Mouse (Mus musculus): ENCODE measurements around the gene Agbl3. TPM values are rescaled to one million over a fixed set of nuclear protein-coding genes. Genes with fewer than 3 reads are reported as not detected.

Gene Agbl3
- polyA plus RNA-seq, 1 experiment from 2014 or later: 3.0 TPM

DNA sequence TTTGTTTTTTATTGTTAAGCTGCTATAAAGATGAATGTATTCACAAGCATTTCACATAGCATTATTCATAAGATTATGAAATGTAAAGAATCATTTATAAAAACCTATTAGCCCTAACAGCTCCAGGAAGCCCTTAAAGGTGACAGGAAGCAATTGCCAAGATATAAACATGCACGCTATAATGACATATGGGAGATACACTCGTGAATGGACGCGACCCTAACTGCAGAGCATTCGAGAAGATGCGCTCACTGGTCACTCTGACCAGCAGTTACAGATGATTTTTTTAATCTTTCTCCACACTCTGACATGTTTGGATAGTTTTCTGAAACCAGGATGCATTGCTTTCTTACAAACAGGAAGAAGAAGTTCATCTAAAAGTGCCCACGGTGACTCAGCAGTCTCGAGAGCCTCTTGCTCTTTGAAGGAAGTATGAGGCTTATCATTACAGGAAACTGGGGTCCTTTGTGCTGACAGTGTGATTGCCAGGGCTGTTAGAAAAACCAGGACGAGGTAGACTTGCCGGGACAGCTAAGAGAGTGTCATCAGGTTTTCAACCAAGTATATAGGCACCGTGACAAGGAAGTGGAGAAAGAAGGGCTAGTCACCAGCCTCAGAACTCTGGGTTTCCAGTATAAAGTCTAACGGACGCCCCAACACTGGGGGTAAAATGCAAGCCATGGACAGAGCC, 89.1 kb downstream of the Agbl3 start:
- 86% methylated on average over 13 of the region's 13 CpGs for WGBS
- H3K9me3 ChIP-seq: no peaks in the 10 kb centered on the region
- peak overlapping the region; percentile 69 for H3K27ac ChIP-seq
- H3K36me3 ChIP-seq (replicated peaks): peaks cover 17% of the 10 kb centered on the region
- H3K4me1 ChIP-seq: peaks cover 23% of the 10 kb centered on the region
- no peaks in the 10 kb centered on the region for H3K27me3 ChIP-seq (ENCODE audit: poor library complexity, severe bottlenecking)
- no peak overlapping the region for H3K4me3 ChIP-seq
- DNase-seq (ENCODE audit: extremely low spot score, low spot score): no peak

DNA sequence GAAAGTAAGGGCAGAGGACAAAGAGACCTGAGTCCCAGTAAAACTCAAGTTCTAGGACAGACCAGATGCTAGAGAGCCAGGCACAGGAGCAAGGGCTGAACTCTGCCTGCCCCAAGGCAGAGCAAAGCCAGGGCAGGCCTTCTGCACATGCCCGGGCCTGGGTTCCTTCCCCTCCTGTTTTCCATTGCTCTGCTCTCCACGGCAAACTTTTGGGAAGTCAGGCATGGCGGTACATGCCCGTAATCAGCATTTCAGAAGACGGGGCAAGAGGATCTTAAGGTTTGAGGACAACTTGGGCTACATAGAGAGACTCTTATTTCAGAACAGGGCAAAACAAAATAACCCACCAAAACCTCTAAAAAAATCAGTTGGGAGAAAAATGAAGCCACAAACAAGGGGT, 89.9 kb downstream of the Agbl3 start:
- Histone ChIP-seq H3K36me3 (replicated peaks) (peaks cover 24% of the 10 kb centered on the region), H3K27me3 (ENCODE audit: poor library complexity, severe bottlenecking) (no peaks in the 10 kb centered on the region), H3K27ac (peak overlapping the region; percentile 69), H3K9me3 (no peaks in the 10 kb centered on the region), H3K4me1 (peaks cover 27% of the 10 kb centered on the region), H3K4me3 (no peak overlapping the region)
- WGBS: 85% methylated on average over 5 of the region's 5 CpGs
- no peak for DNase-seq (ENCODE audit: extremely low spot score, low spot score)

GRCm38 (mm10) chr6:34870724-34871123, 90.5 kb downstream of the Agbl3 start:
- WGBS: 86% methylated on average over 5 of the region's 5 CpGs
- Histone ChIP-seq H3K4me1 (peaks cover 28% of the 10 kb centered on the region), H3K27ac (no peak overlapping the region), H3K36me3 (replicated peaks) (peaks cover 30% of the 10 kb centered on the region), H3K9me3 (no peaks in the 10 kb centered on the region), H3K27me3 (ENCODE audit: poor library complexity, severe bottlenecking) (no peaks in the 10 kb centered on the region), H3K4me3 (no peak overlapping the region)
- DNase-seq (ENCODE audit: extremely low spot score, low spot score): no peak

GRCm38 (mm10) chr6:34871929-34872328, 91.7 kb downstream of the Agbl3 start:
- Histone ChIP-seq H3K36me3 (replicated peaks) (peaks cover 38% of the 10 kb centered on the region), H3K9me3 (no peaks in the 10 kb centered on the region), H3K27me3 (ENCODE audit: poor library complexity, severe bottlenecking) (no peaks in the 10 kb centered on the region), H3K4me3 (no peak overlapping the region), H3K4me1 (peaks cover 32% of the 10 kb centered on the region), H3K27ac (no peak overlapping the region)
- 96% methylated on average over 7 of the region's 7 CpGs for WGBS
- no peak for DNase-seq (ENCODE audit: extremely low spot score, low spot score)

DNA sequence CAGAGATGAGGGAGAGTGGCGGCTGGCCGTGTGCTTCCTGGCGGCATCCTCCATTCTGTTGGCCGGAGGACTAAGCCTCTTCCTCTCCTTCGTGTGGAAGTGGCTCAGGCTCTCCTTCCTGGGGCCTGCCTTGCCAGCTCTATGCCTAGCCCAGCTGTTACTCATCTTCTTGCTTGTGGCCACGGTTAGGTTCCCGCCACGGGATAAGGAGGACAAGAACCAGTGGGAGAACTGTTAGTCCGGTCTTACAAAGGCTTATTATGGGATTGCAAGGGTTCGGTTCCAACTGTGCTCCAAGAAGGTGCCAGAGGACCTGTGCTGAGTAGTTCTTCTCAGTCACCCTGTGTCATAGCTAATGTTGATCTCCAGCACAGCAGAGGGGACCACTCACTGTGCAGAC, 92.6 kb downstream of the Agbl3 start:
- Histone ChIP-seq H3K27ac (peak overlapping the region; percentile 31; the same call in 1 of the 2 replicates), H3K4me1 (peaks cover 33% of the 10 kb centered on the region), H3K27me3 (ENCODE audit: poor library complexity, severe bottlenecking) (no peaks in the 10 kb centered on the region), H3K36me3 (replicated peaks) (peaks cover 38% of the 10 kb centered on the region), H3K9me3 (no peaks in the 10 kb centered on the region), H3K4me3 (no peak overlapping the region)
- DNase-seq (ENCODE audit: extremely low spot score, low spot score): peak; percentile 8
- 91% methylated on average over 10 of the region's 10 CpGs for WGBS

DNA sequence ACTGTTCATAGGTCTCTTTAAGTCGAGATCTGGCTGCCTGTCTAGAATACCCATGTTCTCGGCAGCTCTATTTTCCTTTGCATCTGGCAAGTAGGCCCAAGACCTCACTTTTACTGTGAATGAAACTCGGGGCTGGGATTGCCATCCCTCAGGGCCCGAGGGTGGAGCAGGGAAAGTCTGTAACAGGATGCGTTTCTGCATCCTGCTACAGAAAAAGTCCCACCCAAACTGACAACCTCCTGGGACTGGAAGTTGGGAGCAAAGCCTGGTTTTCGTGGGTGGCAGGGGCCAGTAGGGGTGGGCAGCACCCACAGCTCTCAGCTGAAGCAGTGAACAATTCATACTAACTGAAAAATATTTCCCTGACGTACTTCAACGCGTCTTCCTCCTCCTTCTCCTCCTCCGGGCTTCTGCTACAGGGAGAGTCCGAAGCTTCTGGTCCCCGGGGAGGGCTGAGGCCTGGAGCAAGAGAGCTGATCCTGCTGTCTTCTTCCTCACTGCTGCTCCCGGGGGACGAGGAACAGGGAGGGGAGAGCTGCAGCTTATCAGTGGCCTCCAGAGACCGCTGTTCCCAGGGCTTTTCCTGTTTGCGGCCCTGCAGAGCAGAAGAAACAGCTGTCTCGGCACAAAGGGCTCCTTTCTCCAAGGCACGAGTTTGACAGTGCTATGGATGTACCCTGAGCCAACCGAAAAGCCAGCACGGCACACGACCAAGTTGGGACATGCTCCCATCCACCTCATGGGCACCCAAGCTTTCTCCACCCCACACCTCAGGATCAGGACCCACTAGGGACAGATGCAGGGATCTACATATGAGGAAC, 94.1 kb downstream of the Agbl3 start:
- H3K36me3 ChIP-seq (replicated peaks): peaks cover 42% of the 10 kb centered on the region
- peak overlapping the region; percentile 65 for H3K27ac ChIP-seq
- no peaks in the 10 kb centered on the region for H3K27me3 ChIP-seq (ENCODE audit: poor library complexity, severe bottlenecking)
- H3K9me3 ChIP-seq: no peaks in the 10 kb centered on the region
- peaks cover 42% of the 10 kb centered on the region for H3K4me1 ChIP-seq
- no peak overlapping the region for H3K4me3 ChIP-seq
- DNase-seq (ENCODE audit: extremely low spot score, low spot score): no peak
- 74% methylated on average over 21 of the region's 21 CpGs for WGBS

DNA sequence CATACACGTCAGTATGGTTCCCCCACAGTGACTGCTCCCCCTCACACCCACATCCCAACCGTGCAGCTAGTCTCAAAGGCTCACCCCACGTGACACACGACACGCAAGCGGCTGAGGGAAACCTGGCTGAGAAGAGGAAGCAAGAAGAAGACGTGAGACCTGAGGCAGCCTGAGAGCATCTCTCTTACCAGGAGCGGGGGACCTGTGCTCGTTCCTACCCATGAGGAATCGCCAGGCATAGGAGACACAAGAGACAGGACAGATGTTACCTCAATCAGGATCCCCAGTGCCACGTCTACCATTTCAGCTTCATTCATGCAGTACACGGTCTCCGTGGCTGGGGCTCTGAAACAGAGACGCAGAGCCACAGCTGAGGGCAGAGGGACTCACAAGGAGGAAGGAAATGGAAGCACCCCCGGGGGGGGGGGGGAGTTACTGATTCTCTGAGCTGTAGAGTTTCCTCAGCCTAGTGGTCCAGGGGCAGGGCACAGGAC, 95.1 kb downstream of the Agbl3 start:
- peaks cover 51% of the 10 kb centered on the region for H3K36me3 ChIP-seq (replicated peaks)
- DNase-seq (ENCODE audit: extremely low spot score, low spot score): no peak
- H3K4me1 ChIP-seq: peaks cover 42% of the 10 kb centered on the region
- H3K4me3 ChIP-seq: no peak overlapping the region
- peak overlapping the region; percentile 65 for H3K27ac ChIP-seq
- 89% methylated on average over 15 of the region's 15 CpGs for WGBS
- no peaks in the 10 kb centered on the region for H3K9me3 ChIP-seq
- no peaks in the 10 kb centered on the region for H3K27me3 ChIP-seq (ENCODE audit: poor library complexity, severe bottlenecking)

- WGBS: 63% methylated on average over 12 of the region's 12 CpGs
- peaks cover 59% of the 10 kb centered on the region for H3K36me3 ChIP-seq (replicated peaks)
- no peaks in the 10 kb centered on the region for H3K27me3 ChIP-seq (ENCODE audit: poor library complexity, severe bottlenecking)
- peak overlapping the region; percentile 93 for H3K27ac ChIP-seq
- no peak for DNase-seq (ENCODE audit: extremely low spot score, low spot score)
- H3K9me3 ChIP-seq: no peaks in the 10 kb centered on the region
- H3K4me1 ChIP-seq: peaks cover 40% of the 10 kb centered on the region
- H3K4me3 ChIP-seq: peak overlapping the region; percentile 72; the same call in 1 of the 2 replicates
Measured at GRCm38 (mm10) chr6:34875966-34876834, 96.0 kb downstream of the Agbl3 start.

GRCm38 (mm10) chr6:34876835-34877156, 96.6 kb downstream of the Agbl3 start:
- peak overlapping the region; percentile 72 for H3K4me3 ChIP-seq
- H3K27me3 ChIP-seq (ENCODE audit: poor library complexity, severe bottlenecking): no peaks in the 10 kb centered on the region
- 71% methylated on average over 2 of the region's 2 CpGs for WGBS
- no peaks in the 10 kb centered on the region for H3K9me3 ChIP-seq
- DNase-seq (ENCODE audit: extremely low spot score, low spot score): no peak
- H3K4me1 ChIP-seq: peaks cover 39% of the 10 kb centered on the region
- peak overlapping the region; percentile 93 for H3K27ac ChIP-seq
- H3K36me3 ChIP-seq (replicated peaks): peaks cover 65% of the 10 kb centered on the region

DNA sequence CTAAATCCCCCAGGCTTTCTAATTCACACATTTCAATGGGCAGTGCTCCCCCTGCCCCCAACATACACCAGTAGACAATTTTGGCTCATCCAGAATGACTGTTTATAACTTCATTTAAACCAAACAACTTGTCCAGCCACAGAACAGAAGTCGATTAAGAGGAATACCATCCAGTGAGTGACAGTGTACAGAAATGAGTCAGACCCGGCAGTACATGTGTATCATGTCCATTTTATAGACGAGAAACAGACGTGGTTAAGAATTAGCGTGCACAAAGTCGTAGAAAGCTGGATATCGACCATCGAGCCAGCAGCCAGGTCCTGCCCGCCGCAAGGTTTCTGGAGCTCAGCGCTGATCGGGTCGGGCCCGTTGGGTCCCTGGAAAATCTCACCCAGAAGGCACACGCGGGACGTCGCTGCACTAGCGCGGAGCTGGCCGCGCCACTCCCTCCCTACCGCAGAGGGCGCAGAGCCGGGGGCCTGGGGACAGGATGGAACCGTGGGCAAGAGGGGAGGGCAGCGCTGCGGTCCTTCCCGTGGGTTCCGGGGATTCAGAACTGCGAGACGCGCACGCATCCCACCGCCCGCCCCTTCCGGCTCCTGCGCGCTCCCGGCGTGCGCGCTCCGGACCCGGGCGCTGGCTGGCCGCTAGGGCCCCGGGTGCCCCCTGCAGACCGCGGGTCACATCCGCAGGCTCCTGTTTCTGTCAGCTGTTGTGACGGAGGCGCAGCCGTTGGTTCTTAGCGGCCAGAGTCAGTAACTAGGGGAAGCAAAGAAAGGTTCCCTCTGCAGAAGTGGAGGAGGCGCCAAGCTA, 97.5 kb downstream of the Agbl3 start, which contains the start of gene Cyren:
Cyren (minus strand) TSS at position 552 of the 813 bp plus-strand sequence.
- peak; percentile 88 for DNase-seq (ENCODE audit: extremely low spot score, low spot score)
- WGBS: 1% methylated on average over 56 of the region's 56 CpGs
- Histone ChIP-seq H3K27me3 (ENCODE audit: poor library complexity, severe bottlenecking) (no peaks in the 10 kb centered on the region), H3K36me3 (replicated peaks) (peaks cover 71% of the 10 kb centered on the region), H3K4me1 (peaks cover 39% of the 10 kb centered on the region), H3K4me3 (peak within 1 kb of the TSS; percentile 72), H3K27ac (peak within 1 kb of the TSS; percentile 93), H3K9me3 (no peaks in the 10 kb centered on the region)

- DNase-seq (ENCODE audit: extremely low spot score, low spot score): no peak
- H3K4me3 ChIP-seq: no peak overlapping the region
- no peaks in the 10 kb centered on the region for H3K9me3 ChIP-seq
- WGBS: 91% methylated on average over 16 of the region's 16 CpGs
- peaks cover 71% of the 10 kb centered on the region for H3K36me3 ChIP-seq (replicated peaks)
- no peak overlapping the region for H3K27ac ChIP-seq
- H3K27me3 ChIP-seq (ENCODE audit: poor library complexity, severe bottlenecking): no peaks in the 10 kb centered on the region
- H3K4me1 ChIP-seq: peaks cover 38% of the 10 kb centered on the region
Measured at GRCm38 (mm10) chr6:34879101-34879740, 99.0 kb downstream of the Agbl3 start.

Measured in forebrain, embryonic 10.5 days (tissue).